27 mouse cellular contexts compared by ENCODE assay signal in genomic region chr2:181193044-181193443, GRCm38 (mm10). TPM values are rescaled to one million over a fixed set of nuclear protein-coding genes. Genes with fewer than 3 reads are reported as not detected.
DNase-seq lines count a peak whose midpoint lies in the region; ATAC-seq and TF ChIP-seq lines count a peak whose summit lies in the region.
"Had no signal": no experiment of that assay in that cellular context is flagged by ENCODE, and none has a peak within 500 bp of the region (broad histone marks: within the 10 kb centered on the region; RNA-seq: fewer than 3 reads in every experiment).

No protein-coding gene starts in this region.

- DNase-seq in lung, postnatal 36 days, result peak; percentile 16
- no peak for DNase-seq in lung, postnatal 10 days
- DNase-seq in B cell, adult 2 months, result peak; percentile 35 to 50
- DNase-seq in thymus, adult 2 months, result no peak
- DNase-seq in left cerebral cortex, postnatal 10 days (ENCODE audit: extremely low spot score in 1 of 2, low spot score in 2 of 2), result no peak
- DNase-seq in adrenal gland, postnatal 10 days, result no peak
- DNase-seq: adrenal gland, postnatal 14 days; cerebellum, adult 18-20 months; cerebellum, postnatal 10 days; embryo, embryonic 11 days; gastrocnemius, adult 2 months; gastrocnemius, postnatal 25 days; heart, adult 11 months; heart, postnatal 36 days had no signal

- H3K4me1 ChIP-seq in thymus, adult 2 months (replicated peaks; ENCODE audit: control insufficient read depth, insufficient read depth, low read length), result peaks cover 10% of the 10 kb centered on the region

- H3K36me3 ChIP-seq in thymus, adult 2 months (ENCODE audit: control insufficient read depth, insufficient read depth, low read length), result no peaks in the 10 kb centered on the region
- H3K36me3 ChIP-seq: embryonic facial prominence, embryonic 15.5 days had no signal

- H3K4me3 ChIP-seq in thymus, adult 2 months (ENCODE audit: control insufficient read depth, insufficient read depth, low read length), result no peak overlapping the region
- H3K4me3 ChIP-seq: embryonic facial prominence, embryonic 15.5 days; erythroblast, embryonic 14.5 days; forebrain, embryonic 10.5 days; gastrocnemius, adult 2 months; heart, embryonic 13.5 days had no signal

- TF ChIP-seq POLR2A in thymus, adult 2 months (IDR thresholded peaks at IDR 0.05; ENCODE audit: control insufficient read depth, extremely low read depth, insufficient read depth, low read length, poor library complexity), result no peak

- 36% methylated on average over 3 of the region's 3 CpGs for WGBS in thymus, adult 2 months

- no peak for TF ChIP-seq CTCF in thymus, adult 2 months (IDR thresholded peaks at IDR 0.05; ENCODE audit: borderline replicate concordance, control insufficient read depth, extremely low read depth, insufficient read depth, low read length, poor library complexity)

- intact Hi-C loops in left cerebral cortex, postnatal 10 days (cut with DNase I), result no loop called here

- ATAC-seq in granulocyte monocyte progenitor cell, adult 5-6 weeks (replicated peaks; ENCODE audit: poor library complexity, severe bottlenecking), result peak; percentile 83
- peak; percentile 69 for ATAC-seq in monocyte, adult 5-6 weeks (replicated peaks; ENCODE audit: insufficient number of reproducible peaks, low FRiP score, low TSS enrichment, poor library complexity, severe bottlenecking)
- ATAC-seq: CD4-positive, CD25-positive, alpha-beta regulatory T cell, adult 4 months; forebrain, embryonic 14.5 days; hindbrain, embryonic 16.5 days had no signal

- H3K27me3 ChIP-seq in thymus, adult 2 months (ENCODE audit: control insufficient read depth, insufficient read depth, low read length), result no peaks in the 10 kb centered on the region
- H3K27me3 ChIP-seq: embryonic facial prominence, embryonic 15.5 days had no signal

- no peak overlapping the region for H3K27ac ChIP-seq in thymus, adult 2 months (ENCODE audit: control insufficient read depth, insufficient read depth, low read length)
- H3K27ac ChIP-seq: embryonic facial prominence, embryonic 15.5 days; forebrain, embryonic 10.5 days; gastrocnemius, adult 2 months; heart, embryonic 13.5 days had no signal

RNA-seq across cellular contexts. Expression of gene Ppdpf, which starts 6.0 kb away (rescaled TPM):
- 82.3 and 90.4 TPM in 2 replicates for total RNA-seq in granulocyte monocyte progenitor cell, adult 5-6 weeks (2014; fragmentation: Nextera tagmentation)
- total RNA-seq in granulocyte monocyte progenitor cell, adult 5-6 weeks (2017), result 70.3 and 77.7 TPM in 2 replicates
- 68.9 to 87.3 TPM (median 84.2 TPM) in 3 replicates for total RNA-seq in monocyte, adult 5-6 weeks (2017)
- 191 and 219 TPM in 2 replicates for polyA plus RNA-seq in thymus, adult 2 months (2012; rRNA removed)
- total RNA-seq in left cerebral cortex, postnatal 10 days (2021), result 100 to 1,000 TPM; 111 to 117 TPM
- total RNA-seq in adrenal gland, postnatal 10 days (2021), result 10 to 100 TPM; 88.6 to 92.3 TPM

RNA-seq across cellular contexts. Expression of gene Ptk6, which starts 9.5 kb away (rescaled TPM):
- total RNA-seq in granulocyte monocyte progenitor cell, adult 5-6 weeks (2014; fragmentation: Nextera tagmentation), result not detected in 2 replicates
- total RNA-seq in granulocyte monocyte progenitor cell, adult 5-6 weeks (2017), result not detected in 2 replicates
- total RNA-seq in monocyte, adult 5-6 weeks (2017), result 0.53 to 3.0 TPM (median 1.8 TPM) in 3 replicates
- 0.22 and 0.32 TPM in 2 replicates for polyA plus RNA-seq in thymus, adult 2 months (2012; rRNA removed)
- not detected for total RNA-seq in left cerebral cortex, postnatal 10 days (2021)
- under 1 TPM; 0.06 to 0.12 TPM for total RNA-seq in adrenal gland, postnatal 10 days (2021)
- total RNA-seq: gastrocnemius, adult 2 months; gastrocnemius, postnatal 25 days; MEL had no signal
- polyA plus RNA-seq: embryonic facial prominence, embryonic 11.5 days; erythroblast, embryonic 14.5 days; forebrain, embryonic 10.5 days; forebrain, embryonic 14.5 days; heart, postnatal 0 days; hindbrain, embryonic 11.5 days; hindbrain, embryonic 16.5 days had no signal

RNA-seq across cellular contexts. Expression of gene Srms, which starts 19.9 kb away (rescaled TPM):
- total RNA-seq in granulocyte monocyte progenitor cell, adult 5-6 weeks (2014; fragmentation: Nextera tagmentation), result not detected in 2 replicates
- not detected in 2 replicates for total RNA-seq in granulocyte monocyte progenitor cell, adult 5-6 weeks (2017)
- total RNA-seq in monocyte, adult 5-6 weeks (2017), result 0.95 to 1.3 TPM in 2 of 3 replicates, not detected in the other
- 0.71 and 0.86 TPM in 2 replicates for polyA plus RNA-seq in thymus, adult 2 months (2012; rRNA removed)
- total RNA-seq in left cerebral cortex, postnatal 10 days (2021), result under 1 TPM; 0.21 to 0.22 TPM
- total RNA-seq in adrenal gland, postnatal 10 days (2021), result under 1 TPM; 0.30 to 0.36 TPM
- total RNA-seq: MEL had no signal
- polyA plus RNA-seq: embryonic facial prominence, embryonic 11.5 days had no signal

RNA-seq across cellular contexts. Expression of gene Fndc11, which starts 26.8 kb away (rescaled TPM):
- total RNA-seq in granulocyte monocyte progenitor cell, adult 5-6 weeks (2014; fragmentation: Nextera tagmentation), result not detected in 2 replicates
- not detected in 2 replicates for total RNA-seq in granulocyte monocyte progenitor cell, adult 5-6 weeks (2017)
- 0.39 TPM in 1 of 3 replicates, not detected in the others for total RNA-seq in monocyte, adult 5-6 weeks (2017)
- polyA plus RNA-seq in thymus, adult 2 months (2012; rRNA removed), result 0.85 and 0.88 TPM in 2 replicates
- not detected for total RNA-seq in left cerebral cortex, postnatal 10 days (2021)
- total RNA-seq in adrenal gland, postnatal 10 days (2021), result under 1 TPM in 1 of 2 experiments, not detected in 1; 0.30 TPM
- total RNA-seq: adrenal gland, postnatal 14 days; gastrocnemius, adult 2 months; gastrocnemius, postnatal 25 days; MEL had no signal
- polyA plus RNA-seq: embryonic facial prominence, embryonic 11.5 days; heart, postnatal 0 days; hindbrain, embryonic 11.5 days had no signal

RNA-seq across cellular contexts. Expression of gene Eef1a2, which starts 36.2 kb away (rescaled TPM):
- total RNA-seq in granulocyte monocyte progenitor cell, adult 5-6 weeks (2014; fragmentation: Nextera tagmentation), result not detected in 2 replicates
- total RNA-seq in granulocyte monocyte progenitor cell, adult 5-6 weeks (2017), result not detected in 2 replicates
- not detected in 3 replicates for total RNA-seq in monocyte, adult 5-6 weeks (2017)
- polyA plus RNA-seq in thymus, adult 2 months (2012; rRNA removed), result 2.7 and 42.5 TPM in 2 replicates
- total RNA-seq in left cerebral cortex, postnatal 10 days (2021), result 100 to 1,000 TPM; 898 to 906 TPM
- 100 to 1,000 TPM in 1 of 2 experiments, 10 to 100 TPM in 1; 69.0 to 168 TPM for total RNA-seq in adrenal gland, postnatal 10 days (2021)
- total RNA-seq: MEL had no signal
- polyA plus RNA-seq: CD4-positive, CD25-positive, alpha-beta regulatory T cell, adult 4 months; erythroblast, embryonic 14.5 days had no signal

Comparison
In these comparisons a context has a peak if more than half of its experiments do, and no peak if none do; other contexts are left out.
1. DNase-seq: peak in lung, postnatal 36 days (single experiment) and B cell, adult 2 months (2 of 2); none in lung, postnatal 10 days (single experiment), thymus, adult 2 months (single experiment), left cerebral cortex, postnatal 10 days (0 of 2) and adrenal gland, postnatal 10 days (single experiment).